Mouse (Mus musculus) C2C12 (cell line): ENCODE results near the gene Slc43a2. TPM values are rescaled to one million over a fixed set of nuclear protein-coding genes. Genes with fewer than 3 reads are reported as not detected.
A peak's percentile ranks its signal among the peaks of the same experiment; 100 is the strongest.
"Not testable (repeated sequence)": the region's sequence is repeated elsewhere in the genome, so short reads cannot be mapped to it uniquely, and the experiment has no call there.

Experiments used
- H3K27me3 ChIP-seq: one replicate; pipeline ENCODE4 v1.6.1; 2011; ENCODE audit not compliant: control insufficient read depth, insufficient read depth, insufficient read length
- H3K36me3 ChIP-seq: one replicate; pipeline ENCODE4 v1.6.1; 2011; ENCODE audit not compliant: control insufficient read depth, insufficient read depth
- H3K4me3 ChIP-seq: one replicate; pipeline ENCODE4 v1.5.1; 2011; ENCODE audit warnings: mild to moderate bottlenecking, control low read depth; ENCODE audit not compliant: poor library complexity, insufficient read depth, severe bottlenecking
- H3K79me2 ChIP-seq: one replicate; pipeline ENCODE4 v1.6.1; 2011; ENCODE audit not compliant: control insufficient read depth, insufficient read depth
- H3K79me3 ChIP-seq: one replicate; pipeline ENCODE4 v1.6.1; 2011; ENCODE audit warnings: low read depth, control low read depth
- H3ac ChIP-seq: one replicate; pipeline ENCODE3; 2011; ENCODE audit warnings: low read depth; ENCODE audit not compliant: control insufficient read depth, insufficient read length
- CEBPB ChIP-seq: IDR thresholded peaks from one replicate; pipeline ENCODE4 v1.6.1; 2011; ENCODE audit warnings: low read depth, mild to moderate bottlenecking, control low read depth, moderate library complexity
- CTCF ChIP-seq: IDR thresholded peaks from one replicate; pipeline ENCODE4 v1.5.1; 2011; ENCODE audit not compliant: control insufficient read depth, insufficient read depth, insufficient read length
- FOSL1 ChIP-seq: IDR thresholded peaks from one replicate; pipeline ENCODE4 v1.8.0; 2011; ENCODE audit warnings: mild to moderate bottlenecking, low read length; ENCODE audit not compliant: poor library complexity, insufficient read depth, severe bottlenecking
- MAX ChIP-seq: IDR thresholded peaks from one replicate; pipeline ENCODE4 v1.6.1; 2011; ENCODE audit warnings: mild to moderate bottlenecking, control low read depth
- MYOD1 ChIP-seq: IDR thresholded peaks from one replicate; pipeline ENCODE4 v1.6.1; 2011; ENCODE audit warnings: low read depth; ENCODE audit not compliant: control insufficient read depth, insufficient read length
- MYOG ChIP-seq: IDR thresholded peaks from one replicate; pipeline ENCODE4 v1.6.1; 2011; ENCODE audit not compliant: control insufficient read depth, insufficient read length; ENCODE audit errors: extremely low read depth
- USF1 ChIP-seq: IDR thresholded peaks from one replicate; pipeline ENCODE4 v1.6.1; 2011; ENCODE audit warnings: low read depth, mild to moderate bottlenecking, control low read depth, moderate library complexity
- polyA plus RNA-seq: library from polyadenylated mRNA; unstranded; fragments of >200 nt; fragmentation: generic; extraction: Trizol; gene quantifications from one replicate; pipeline ENCODE4 v1.2.1, GENCODE M21; 2012; ENCODE audit warnings: missing spikeins

Gene Slc43a2
- polyA plus RNA-seq, 1 experiment, result 2.2 TPM

GRCm38 (mm10) chr11:75551961-75552441 is 20.5 kb downstream of the Slc43a2 start:
- TF ChIP-seq MYOG (no peak), CEBPB (no peak), CTCF (no peak), USF1 (no peak), MYOD1 (peak; percentile 96), FOSL1 (peak; percentile 57), MAX (peak; percentile 90)
- Histone ChIP-seq H3K36me3 (no peaks in the 10 kb centered on the region), H3ac (peak overlapping the region; percentile 47), H3K27me3 (no peaks in the 10 kb centered on the region), H3K79me3 (no peaks in the 10 kb centered on the region), H3K4me3 (no peak overlapping the region), H3K79me2 (no peaks in the 10 kb centered on the region)

GRCm38 (mm10) chr11:75552906-75553482 is 21.5 kb downstream of the Slc43a2 start:
- H3K4me3 ChIP-seq, result no peak overlapping the region

GRCm38 (mm10) chr11:75556006-75556405 is 24.5 kb downstream of the Slc43a2 start:
- H3K36me3 ChIP-seq, H3K79me2 ChIP-seq, H3K27me3 ChIP-seq, H3K79me3 ChIP-seq, H3K4me3 ChIP-seq, H3ac ChIP-seq: not testable (repeated sequence)

More at GRCm38 (mm10) chr11:75552906-75553482, 21.5 kb downstream of the Slc43a2 start:
- H3K27me3 ChIP-seq, result no peaks in the 10 kb centered on the region
- H3ac ChIP-seq, result no peak overlapping the region
- no peaks in the 10 kb centered on the region for H3K36me3 ChIP-seq
- TF ChIP-seq CEBPB (no peak), USF1 (no peak), MYOG (no peak), CTCF (no peak), FOSL1 (no peak), MAX (no peak), MYOD1 (no peak)
- H3K79me2 ChIP-seq, result no peaks in the 10 kb centered on the region
- H3K79me3 ChIP-seq, result no peaks in the 10 kb centered on the region

- Histone ChIP-seq H3K79me3 (no peaks in the 10 kb centered on the region), H3K79me2 (no peaks in the 10 kb centered on the region), H3K36me3 (no peaks in the 10 kb centered on the region), H3K4me3 (no peak overlapping the region), H3ac (no peak overlapping the region), H3K27me3 (no peaks in the 10 kb centered on the region)
- no peak for TF ChIP-seq MYOD1
- no peak for TF ChIP-seq FOSL1
- TF ChIP-seq CEBPB, result no peak
- TF ChIP-seq USF1, result no peak
- TF ChIP-seq CTCF, result no peak
- no peak for TF ChIP-seq MAX
- no peak for TF ChIP-seq MYOG
These were observed 25.6 kb downstream of the Slc43a2 start for GRCm38 (mm10) chr11:75557142-75557541.

GRCm38 (mm10) chr11:75558101-75558500 is 26.6 kb downstream of the Slc43a2 start:
- TF ChIP-seq MAX, result no peak
- no peak for TF ChIP-seq MYOG
- TF ChIP-seq MYOD1, result no peak
- no peak for TF ChIP-seq USF1
- TF ChIP-seq CTCF, result no peak
- TF ChIP-seq CEBPB, result no peak
- no peak for TF ChIP-seq FOSL1
- Histone ChIP-seq H3K27me3 (no peaks in the 10 kb centered on the region), H3K4me3 (no peak overlapping the region), H3K36me3 (no peaks in the 10 kb centered on the region), H3K79me3 (no peaks in the 10 kb centered on the region), H3ac (no peak overlapping the region), H3K79me2 (no peaks in the 10 kb centered on the region)

GRCm38 (mm10) chr11:75559870-75560504 is 28.5 kb downstream of the Slc43a2 start:
- Histone ChIP-seq H3K4me3 (no peak overlapping the region), H3K79me2 (no peaks in the 10 kb centered on the region), H3K79me3 (no peaks in the 10 kb centered on the region), H3ac (no peak overlapping the region), H3K36me3 (no peaks in the 10 kb centered on the region), H3K27me3 (no peaks in the 10 kb centered on the region)
- TF ChIP-seq CTCF, result no peak
- no peak for TF ChIP-seq FOSL1
- TF ChIP-seq MYOG, result no peak
- no peak for TF ChIP-seq MAX
- no peak for TF ChIP-seq USF1
